Mouse (Mus musculus): ENCODE measurements around the gene Spsb3. TPM values are rescaled to one million over a fixed set of nuclear protein-coding genes. Genes with fewer than 3 reads are reported as not detected.

Spsb3 gene
- polyA plus RNA-seq, 1 experiment from 2014 or later, result 34.8 TPM

GRCm38 (mm10) chr17:24896241-24896992, 10.0 kb downstream of the Spsb3 start, which contains the start of gene Nme3:
TSS of gene Nme3 (plus strand) at chr17:24896500.
- H3K4me1 ChIP-seq (ENCODE audit: insufficient read depth), result peaks cover 4% of the 10 kb centered on the region
- H3K4me2 ChIP-seq, result peak within 1 kb of the TSS; percentile 96
- peak; percentile 36 for TF ChIP-seq CTCF (IDR thresholded peaks at IDR 0.05; ENCODE audit: low read depth)
- WGBS, result 1% methylated on average over 50 of the region's 50 CpGs
- H3K4me3 ChIP-seq (ENCODE audit: low read depth, low read length), result peak within 1 kb of the TSS; percentile 90
- ATAC-seq (ENCODE audit: insufficient read depth) (peak; percentile 82), DNase-seq (peak; percentile 83)
- peak within 1 kb of the TSS; percentile 82 for H3K9ac ChIP-seq
- no peaks in the 10 kb centered on the region for H3K9me3 ChIP-seq (ENCODE audit: low read depth, low read length)
- peaks cover 70% of the 10 kb centered on the region for H3K36me3 ChIP-seq (ENCODE audit: insufficient read depth)
- H3K27ac ChIP-seq (ENCODE audit: low read depth), result peak within 1 kb of the TSS; percentile 82
- no peaks in the 10 kb centered on the region for H3K27me3 ChIP-seq (ENCODE audit: insufficient read depth, low read length)

- Histone ChIP-seq H3K9ac (peak overlapping the region; percentile 82), H3K4me2 (peak overlapping the region; percentile 96), H3K27ac (ENCODE audit: low read depth) (peak overlapping the region; percentile 58; the same call in 1 of the 2 replicates), H3K4me3 (ENCODE audit: low read depth, low read length) (peak overlapping the region; percentile 90), H3K9me3 (ENCODE audit: low read depth, low read length) (no peaks in the 10 kb centered on the region), H3K4me1 (ENCODE audit: insufficient read depth) (peaks cover 4% of the 10 kb centered on the region), H3K27me3 (ENCODE audit: insufficient read depth, low read length) (no peaks in the 10 kb centered on the region), H3K36me3 (ENCODE audit: insufficient read depth) (peaks cover 70% of the 10 kb centered on the region)
- WGBS, result 26% methylated on average over 11 of the region's 11 CpGs
- no peak for TF ChIP-seq CTCF (IDR thresholded peaks at IDR 0.05; ENCODE audit: low read depth)
- ATAC-seq (ENCODE audit: insufficient read depth), result no peak
- DNase-seq, result no peak
These were observed 10.5 kb downstream of the Spsb3 start for GRCm38 (mm10) chr17:24896993-24897269.

- Histone ChIP-seq H3K9me3 (ENCODE audit: low read depth, low read length) (no peaks in the 10 kb centered on the region), H3K4me1 (ENCODE audit: insufficient read depth) (peaks cover 4% of the 10 kb centered on the region), H3K4me2 (peak overlapping the region; percentile 96), H3K9ac (peak overlapping the region; percentile 82; the same call in 1 of the 2 replicates), H3K4me3 (ENCODE audit: low read depth, low read length) (peak overlapping the region; percentile 90), H3K27ac (ENCODE audit: low read depth) (no peak overlapping the region), H3K27me3 (ENCODE audit: insufficient read depth, low read length) (no peaks in the 10 kb centered on the region), H3K36me3 (ENCODE audit: insufficient read depth) (peaks cover 70% of the 10 kb centered on the region)
- WGBS, result 58% methylated on average over 4 of the region's 4 CpGs
- DNase-seq (no peak), ATAC-seq (ENCODE audit: insufficient read depth) (no peak)
- TF ChIP-seq CTCF (IDR thresholded peaks at IDR 0.05; ENCODE audit: low read depth), result no peak
These were observed 11.2 kb downstream of the Spsb3 start for GRCm38 (mm10) chr17:24897600-24897999.

GRCm38 (mm10) chr17:24898041-24898854, 11.8 kb downstream of the Spsb3 start:
- 71% methylated on average over 4 of the region's 4 CpGs for WGBS
- Histone ChIP-seq H3K4me3 (ENCODE audit: low read depth, low read length) (peak overlapping the region; percentile 90; the same call in 1 of the 2 replicates), H3K9ac (no peak overlapping the region), H3K9me3 (ENCODE audit: low read depth, low read length) (no peaks in the 10 kb centered on the region), H3K27me3 (ENCODE audit: insufficient read depth, low read length) (no peaks in the 10 kb centered on the region), H3K4me1 (ENCODE audit: insufficient read depth) (peaks cover 4% of the 10 kb centered on the region), H3K36me3 (ENCODE audit: insufficient read depth) (peaks cover 70% of the 10 kb centered on the region), H3K4me2 (no peak overlapping the region), H3K27ac (ENCODE audit: low read depth) (no peak overlapping the region)
- no peak for TF ChIP-seq CTCF (IDR thresholded peaks at IDR 0.05; ENCODE audit: low read depth)
- DNase-seq (no peak), ATAC-seq (ENCODE audit: insufficient read depth) (no peak)

- H3K4me2 ChIP-seq, result no peak overlapping the region
- no peaks in the 10 kb centered on the region for H3K27me3 ChIP-seq (ENCODE audit: insufficient read depth, low read length)
- H3K27ac ChIP-seq (ENCODE audit: low read depth), result no peak overlapping the region
- H3K9ac ChIP-seq, result no peak overlapping the region
- H3K36me3 ChIP-seq (ENCODE audit: insufficient read depth), result peaks cover 73% of the 10 kb centered on the region
- peaks cover under 1% of the 10 kb centered on the region for H3K4me1 ChIP-seq (ENCODE audit: insufficient read depth)
- no peaks in the 10 kb centered on the region for H3K9me3 ChIP-seq (ENCODE audit: low read depth, low read length)
- WGBS, result 80% methylated on average over 5 of the region's 5 CpGs
- H3K4me3 ChIP-seq (ENCODE audit: low read depth, low read length), result no peak overlapping the region
- TF ChIP-seq CTCF (IDR thresholded peaks at IDR 0.05; ENCODE audit: low read depth), result no peak
- ATAC-seq (ENCODE audit: insufficient read depth), result no peak
- no peak for DNase-seq
These were observed 12.7 kb downstream of the Spsb3 start for GRCm38 (mm10) chr17:24899153-24899552.

- no peak overlapping the region for H3K4me2 ChIP-seq
- H3K9ac ChIP-seq, result no peak overlapping the region
- no peak overlapping the region for H3K27ac ChIP-seq (ENCODE audit: low read depth)
- no peaks in the 10 kb centered on the region for H3K27me3 ChIP-seq (ENCODE audit: insufficient read depth, low read length)
- H3K4me3 ChIP-seq (ENCODE audit: low read depth, low read length), result no peak overlapping the region
- peaks cover 81% of the 10 kb centered on the region for H3K36me3 ChIP-seq (ENCODE audit: insufficient read depth)
- no peaks in the 10 kb centered on the region for H3K9me3 ChIP-seq (ENCODE audit: low read depth, low read length)
- no peak for TF ChIP-seq CTCF (IDR thresholded peaks at IDR 0.05; ENCODE audit: low read depth)
- ATAC-seq (ENCODE audit: insufficient read depth), result no peak
- WGBS, result 85% methylated on average over 6 of the region's 6 CpGs
- H3K4me1 ChIP-seq (ENCODE audit: insufficient read depth), result no peaks in the 10 kb centered on the region; the same call in 1 of the 2 replicates
- no peak for DNase-seq
These were observed 13.6 kb downstream of the Spsb3 start for GRCm38 (mm10) chr17:24900014-24900413.

GRCm38 (mm10) chr17:24902124-24902523, 15.7 kb downstream of the Spsb3 start:
- 89% methylated on average over 5 of the region's 5 CpGs for whole genome bisulfite sequencing

More at GRCm38 (mm10) chr17:24902124-24902523, 15.7 kb downstream of the Spsb3 start:
- no peak overlapping the region for H3K4me3 ChIP-seq (ENCODE audit: low read depth, low read length)
- TF ChIP-seq CTCF (IDR thresholded peaks at IDR 0.05; ENCODE audit: low read depth), result no peak
- H3K27ac ChIP-seq (ENCODE audit: low read depth), result no peak overlapping the region
- ATAC-seq (ENCODE audit: insufficient read depth) (no peak), DNase-seq (no peak)
- H3K36me3 ChIP-seq (ENCODE audit: insufficient read depth), result peaks cover 100% of the 10 kb centered on the region
- no peak overlapping the region for H3K9ac ChIP-seq
- H3K27me3 ChIP-seq (ENCODE audit: insufficient read depth, low read length), result no peaks in the 10 kb centered on the region
- H3K9me3 ChIP-seq (ENCODE audit: low read depth, low read length), result no peaks in the 10 kb centered on the region
- H3K4me2 ChIP-seq, result no peak overlapping the region
- no peaks in the 10 kb centered on the region for H3K4me1 ChIP-seq (ENCODE audit: insufficient read depth)
